Mouse (Mus musculus): ENCODE measurements at regions not wholly inside any gene's neighbourhood (a gene's known extent, or its start where the extent isn't known, plus 50 kb on each side); places are given as distances from the start of the nearest gene placed in this dataset.

GRCm38 (mm10) chr1:83727938-83728337 is 319.9 kb upstream of the Sphkap start:
- no peak for DNase-seq (ENCODE audit: low spot score in 2 of 2)

- DNase-seq (ENCODE audit: low spot score in 2 of 2) = no peak
Measured at GRCm38 (mm10) chr1:83727215-83727614, 319.2 kb upstream of the Sphkap start.

- no peak for DNase-seq (ENCODE audit: low spot score in 2 of 2)
Measured at GRCm38 (mm10) chr1:83723096-83723495, 315.1 kb upstream of the Sphkap start.

GRCm38 (mm10) chr1:83720166-83720565 is 312.2 kb upstream of the Sphkap start:
- DNase-seq (ENCODE audit: low spot score in 2 of 2) = no peak

- peak in 1 of 2 experiments; percentile 39 for DNase-seq (ENCODE audit: low spot score in 2 of 2)
Measured at GRCm38 (mm10) chr1:83717056-83717455, 309.1 kb upstream of the Sphkap start.

- no peak for DNase-seq (ENCODE audit: low spot score in 2 of 2)
Measured at GRCm38 (mm10) chr1:83701696-83702404, 293.9 kb upstream of the Sphkap start.

GRCm38 (mm10) chr1:83697422-83697821 is 289.4 kb upstream of the Sphkap start:
- DNase-seq (ENCODE audit: low spot score in 2 of 2) = no peak

- no peak for DNase-seq (ENCODE audit: low spot score in 2 of 2)
Measured at GRCm38 (mm10) chr1:83685221-83685620, 277.2 kb upstream of the Sphkap start.

GRCm38 (mm10) chr1:83665326-83665725 is 257.3 kb upstream of the Sphkap start:
- DNase-seq (ENCODE audit: low spot score in 2 of 2) = no peak

GRCm38 (mm10) chr1:83661808-83662802 is 254.1 kb upstream of the Sphkap start:
- DNase-seq (ENCODE audit: low spot score in 2 of 2) = no peak

GRCm38 (mm10) chr1:83653661-83654060 is 245.7 kb upstream of the Sphkap start:
- DNase-seq (ENCODE audit: low spot score in 2 of 2) = peak in 1 of 2 experiments; percentile 13

- DNase-seq (ENCODE audit: low spot score in 2 of 2) = no peak
Measured at GRCm38 (mm10) chr1:83645606-83646005, 237.6 kb upstream of the Sphkap start.

- DNase-seq (ENCODE audit: low spot score in 2 of 2) = no peak
Measured at GRCm38 (mm10) chr1:83642656-83643055, 234.7 kb upstream of the Sphkap start.

GRCm38 (mm10) chr1:83636051-83636450 is 228.1 kb upstream of the Sphkap start:
- no peak for DNase-seq (ENCODE audit: low spot score in 2 of 2)

GRCm38 (mm10) chr1:83631798-83632197 is 223.8 kb upstream of the Sphkap start:
- DNase-seq (ENCODE audit: low spot score in 2 of 2) = peak; percentile 10 to 13

- DNase-seq (ENCODE audit: low spot score in 2 of 2) = no peak
Measured at GRCm38 (mm10) chr1:83631394-83631793, 223.4 kb upstream of the Sphkap start.

- no peak for DNase-seq (ENCODE audit: low spot score in 2 of 2)
Measured at GRCm38 (mm10) chr1:83587258-83587657, 179.3 kb upstream of the Sphkap start.

- DNase-seq (ENCODE audit: low spot score in 2 of 2) = peak in 1 of 2 experiments; percentile 5
Measured at GRCm38 (mm10) chr1:83583041-83583440, 175.0 kb upstream of the Sphkap start.

GRCm38 (mm10) chr1:83569991-83570390 is 162.0 kb upstream of the Sphkap start:
- DNase-seq (ENCODE audit: low spot score in 2 of 2) = no peak

- no peak for DNase-seq (ENCODE audit: low spot score in 2 of 2)
Measured at GRCm38 (mm10) chr1:83568746-83569145, 160.7 kb upstream of the Sphkap start.

GRCm38 (mm10) chr1:83551617-83552016 is 143.6 kb upstream of the Sphkap start:
- DNase-seq (ENCODE audit: low spot score in 2 of 2) = peak in 1 of 2 experiments; percentile 31

GRCm38 (mm10) chr1:83535461-83535860 is 127.5 kb upstream of the Sphkap start:
- DNase-seq (ENCODE audit: low spot score in 2 of 2) = no peak

- no peak for DNase-seq (ENCODE audit: low spot score in 2 of 2)
Measured at GRCm38 (mm10) chr1:83527803-83528202, 119.8 kb upstream of the Sphkap start.

Measured in frontal cortex, postnatal 25 days (tissue).